Mouse (Mus musculus): ENCODE data around the gene Nlrc3.

The Nlrc3 gene

DNA sequence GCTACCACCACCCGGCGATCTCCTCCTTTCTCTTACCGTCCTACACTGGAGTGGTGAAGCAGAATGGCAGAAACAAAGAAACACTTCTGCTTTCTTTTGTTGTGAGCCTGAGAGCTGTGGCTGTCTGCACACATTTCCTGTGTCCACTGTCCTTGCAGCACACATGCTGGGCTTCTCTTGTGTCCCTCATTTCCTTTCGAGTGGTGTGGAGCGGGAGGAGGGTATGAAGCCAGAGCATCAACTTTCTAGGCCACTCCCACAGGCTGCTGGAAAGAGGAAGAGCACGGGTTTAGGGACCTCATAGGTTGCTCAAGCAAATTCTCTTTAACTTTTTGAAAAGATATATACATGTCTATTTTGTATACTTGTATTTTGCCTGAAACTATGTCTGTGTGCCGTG lies 47.3 kb downstream of the Nlrc3 start:
- peak; percentile 45 for DNase-seq (ENCODE audit: low spot score)

DNA sequence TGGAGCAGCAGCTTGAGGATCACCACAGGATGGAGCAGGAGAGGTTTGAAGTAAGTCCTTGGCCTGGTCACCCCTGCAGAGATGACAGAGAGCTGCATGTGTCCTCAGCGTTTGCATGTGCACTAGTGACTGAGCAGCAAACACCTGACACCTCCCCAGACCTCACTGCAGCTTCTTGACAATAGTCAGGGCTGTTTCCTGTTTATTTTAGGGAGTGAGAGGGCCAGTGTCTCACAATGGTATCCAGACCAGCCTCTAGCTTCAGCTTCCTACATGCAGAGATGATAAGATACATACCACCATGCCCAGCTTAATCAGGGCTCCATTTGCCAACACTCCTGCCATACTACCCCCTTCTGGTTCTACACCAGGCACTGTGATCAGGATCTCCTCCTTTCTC lies 47.9 kb downstream of the Nlrc3 start:
- no peak for DNase-seq (ENCODE audit: low spot score)

DNA sequence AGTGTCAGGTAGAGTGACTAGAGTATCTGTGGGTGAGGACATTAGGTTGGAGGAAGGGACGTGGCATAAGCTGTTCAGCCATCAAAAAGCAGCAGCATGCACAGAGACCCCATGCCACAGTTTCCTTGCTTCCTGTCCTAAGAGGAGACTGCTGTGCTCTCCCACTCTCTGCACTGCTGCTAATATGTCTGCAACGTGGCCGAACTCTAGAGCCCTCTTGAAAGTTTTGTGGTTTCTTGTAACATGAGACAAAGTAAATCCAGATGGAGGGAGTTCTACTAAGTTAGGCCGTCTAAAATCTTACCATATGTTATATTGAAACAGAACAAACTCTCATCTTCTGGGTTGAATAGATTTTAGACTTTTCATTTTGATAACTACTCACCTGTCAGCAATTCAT lies 52.5 kb downstream of the Nlrc3 start:
- no peak for DNase-seq (ENCODE audit: low spot score)

DNA sequence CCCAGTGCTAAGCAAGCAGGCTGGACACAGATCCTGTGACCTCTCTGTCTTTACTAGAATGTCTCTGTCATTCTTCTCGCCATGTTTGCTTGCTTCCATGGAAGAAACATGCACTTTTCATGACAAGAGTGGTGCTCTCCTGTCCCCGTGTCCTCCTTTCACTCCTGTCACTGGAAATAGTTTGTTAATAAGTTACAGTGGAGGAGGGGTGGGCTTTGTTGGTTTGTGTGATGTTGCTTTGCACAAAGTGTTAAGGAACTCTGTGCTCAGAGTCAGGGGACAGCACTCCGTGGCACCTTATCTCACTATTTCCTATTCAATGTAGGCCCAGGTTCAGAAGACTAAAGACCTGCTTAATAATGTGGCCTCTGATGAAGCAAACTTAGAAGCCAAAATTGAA lies 52.9 kb downstream of the Nlrc3 start:
- no peak for DNase-seq (ENCODE audit: low spot score)

DNA sequence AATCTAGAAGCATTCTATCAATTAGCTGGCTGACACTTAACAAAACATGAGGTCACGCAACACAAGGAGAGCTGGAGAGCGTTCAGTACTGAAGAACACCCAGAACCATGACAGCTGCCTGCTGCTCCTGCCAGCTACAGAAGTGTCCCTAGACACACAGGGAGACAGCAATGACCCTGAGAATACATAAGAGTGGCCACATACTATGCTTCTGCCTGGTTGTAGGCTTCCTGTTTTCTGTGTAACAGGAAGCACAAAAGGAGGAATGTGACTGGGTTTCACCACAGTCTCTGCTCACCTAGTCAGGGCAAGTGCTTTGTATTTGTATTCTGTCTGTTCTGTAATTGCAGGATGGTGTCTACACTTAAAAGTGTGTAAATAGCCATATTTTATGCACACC lies 55.7 kb downstream of the Nlrc3 start:
- DNase-seq (ENCODE audit: low spot score) = no peak

DNA sequence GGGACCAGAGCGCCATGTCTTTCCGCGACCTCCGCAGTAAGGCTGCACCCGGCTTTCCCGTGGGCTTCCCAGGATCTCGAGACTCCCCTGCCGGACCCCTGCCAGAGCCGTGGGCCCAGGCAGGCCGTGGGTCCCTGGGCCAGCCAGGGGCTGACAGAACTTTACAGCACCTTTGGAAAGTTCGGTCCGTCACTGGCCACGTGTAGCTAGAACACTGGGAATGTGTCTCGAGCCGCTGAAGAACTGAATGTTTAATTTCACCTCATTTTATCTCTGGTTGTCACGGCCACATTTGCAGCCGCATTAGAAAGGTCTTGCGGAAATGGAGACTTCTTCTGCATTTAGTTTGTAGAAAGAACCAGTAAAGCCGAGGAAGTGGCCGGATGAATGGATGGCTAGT lies 67.3 kb downstream of the Nlrc3 start:
- DNase-seq (ENCODE audit: low spot score) = no peak

DNA sequence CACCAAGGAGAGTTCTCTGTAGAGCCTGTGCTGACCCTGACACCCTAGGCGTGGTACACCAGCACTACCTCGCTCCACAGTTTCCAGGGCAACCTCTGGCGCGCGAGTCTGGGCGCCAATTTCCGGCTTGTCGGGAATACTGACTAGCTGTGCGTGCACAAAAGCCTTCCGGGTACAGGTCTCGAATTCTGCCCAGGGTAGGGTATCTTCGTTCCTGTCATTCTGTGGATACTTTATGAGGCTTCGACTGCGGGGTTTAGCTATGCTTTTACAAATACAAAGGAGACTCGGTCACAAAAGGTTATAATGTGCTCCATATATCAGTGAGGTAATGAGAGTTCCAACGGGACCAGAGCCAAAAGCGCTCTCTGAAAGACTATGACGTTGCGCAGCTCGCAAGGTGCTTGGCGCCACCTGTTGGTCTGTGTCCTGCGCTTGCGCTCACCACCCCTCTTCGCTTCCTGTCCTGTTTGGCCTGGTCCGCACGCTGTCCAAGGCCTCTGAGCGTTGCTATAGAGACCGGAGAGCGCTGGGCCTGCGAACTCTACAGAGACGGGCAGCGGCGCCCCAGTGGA lies 67.8 kb downstream of the Nlrc3 start, which contains the start of the genes 1700037C18Rik and Cluap1:
Gene 1700037C18Rik (minus strand): TSS at position 153 of the 575 bp plus-strand sequence.
Gene Cluap1 (plus strand): TSS at position 265 of the 575 bp plus-strand sequence.
- DNase-seq (ENCODE audit: low spot score) = peak; percentile 96

DNA sequence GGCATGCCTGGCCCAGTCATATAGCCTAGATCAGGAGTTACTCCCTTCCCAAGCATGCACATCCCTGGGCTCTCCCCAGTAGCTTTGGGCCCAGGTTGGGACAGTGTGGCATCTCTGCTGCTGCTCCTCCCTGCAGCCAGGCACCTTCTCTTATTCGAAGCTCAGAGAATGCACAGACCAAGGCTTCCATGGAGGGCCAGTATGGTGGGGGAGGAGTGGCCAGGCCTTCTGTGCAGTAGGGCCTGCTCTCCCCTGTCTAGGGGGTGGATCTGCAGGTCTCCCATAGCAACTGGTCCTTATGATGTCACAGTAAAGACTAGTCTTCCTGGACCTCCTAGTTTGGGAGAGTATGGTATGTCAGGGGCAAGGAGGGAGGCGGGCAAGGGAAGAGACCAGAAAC lies 69.0 kb downstream of the Nlrc3 start:
- no peak for DNase-seq (ENCODE audit: low spot score)

DNA sequence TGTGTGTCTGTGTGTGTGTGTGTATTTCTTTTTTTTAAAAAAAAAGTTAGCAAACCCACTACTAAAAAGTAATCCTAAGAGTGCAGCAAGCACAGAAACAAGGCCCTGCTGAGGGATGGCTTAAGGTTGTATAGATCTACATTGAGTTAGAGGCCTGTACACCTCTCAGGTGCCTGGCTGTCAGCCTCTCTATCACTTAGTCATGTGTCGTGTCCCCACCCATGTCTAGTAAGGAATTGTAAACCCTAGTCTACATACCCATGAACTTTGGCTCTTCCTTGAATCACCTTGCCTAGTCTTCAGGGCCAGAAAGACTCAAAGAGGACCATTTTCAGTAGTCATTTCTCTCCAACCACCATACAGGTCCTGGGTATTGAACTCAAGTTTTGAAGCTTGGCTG lies 79.9 kb downstream of the Nlrc3 start:
- no peak for DNase-seq (ENCODE audit: low spot score)

- DNase-seq (ENCODE audit: low spot score) = no peak
These were observed 80.4 kb downstream of the Nlrc3 start for GRCm38 (mm10) chr16:3896046-3896445.

- no peak for DNase-seq (ENCODE audit: low spot score)
These were observed 81.1 kb downstream of the Nlrc3 start for GRCm38 (mm10) chr16:3895173-3895792.

All from layer of hippocampus, adult 11-12 months (tissue).